Mouse (Mus musculus): ENCODE measurements at regions not wholly inside any gene's neighbourhood (a gene's known extent, or its start where the extent isn't known, plus 50 kb on each side); places are given as distances from the start of the nearest gene placed in this dataset.

DNA sequence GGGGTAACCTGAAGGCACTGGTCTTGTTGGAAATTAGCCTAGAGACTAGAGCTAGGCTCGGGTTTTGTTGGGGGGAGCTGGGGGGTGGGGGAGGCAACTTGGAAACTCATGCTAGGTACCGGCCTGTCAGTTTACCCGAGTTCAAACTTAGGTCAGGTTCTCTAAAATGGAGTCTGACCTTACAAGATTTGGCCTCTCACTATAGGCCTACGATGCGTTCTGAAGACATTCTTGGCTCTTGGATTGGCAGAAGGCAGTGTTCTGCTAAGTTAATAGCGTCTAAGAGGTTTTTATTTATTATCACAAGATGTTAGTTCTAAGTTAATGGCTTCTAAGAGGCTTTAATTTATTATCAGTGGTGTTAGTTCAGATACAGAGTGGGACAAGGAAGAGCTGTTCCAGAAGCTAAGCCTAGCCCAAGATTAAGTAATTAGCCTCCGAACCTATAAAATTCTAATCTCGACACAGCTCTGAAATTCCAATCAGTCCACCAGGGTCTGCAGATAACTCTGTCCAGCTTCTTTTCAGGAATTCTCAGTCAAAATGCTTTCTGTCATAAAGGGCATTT lies 109.0 kb downstream of the Rpap3 start:
- Histone ChIP-seq H3K4me1 (0 out of 2 replicates have a peak, but pooled peaks cover 3% of the 10 kb centered on the region), H3K4me2 (no peak overlapping the region), H3K27me3 (peaks cover 25% of the 10 kb centered on the region), H3K9me3 (no peaks in the 10 kb centered on the region), H3K9ac (no peak overlapping the region), H3K36me3 (no peaks in the 10 kb centered on the region), H3K27ac (no peak overlapping the region), H3K4me3 (no peak overlapping the region)
- ATAC-seq (ENCODE audit: insufficient number of reproducible peaks, insufficient read depth, low FRiP score, low TSS enrichment, low read depth), result no peak
- 74% methylated on average over 8 of the region's 8 CpGs for WGBS

DNA sequence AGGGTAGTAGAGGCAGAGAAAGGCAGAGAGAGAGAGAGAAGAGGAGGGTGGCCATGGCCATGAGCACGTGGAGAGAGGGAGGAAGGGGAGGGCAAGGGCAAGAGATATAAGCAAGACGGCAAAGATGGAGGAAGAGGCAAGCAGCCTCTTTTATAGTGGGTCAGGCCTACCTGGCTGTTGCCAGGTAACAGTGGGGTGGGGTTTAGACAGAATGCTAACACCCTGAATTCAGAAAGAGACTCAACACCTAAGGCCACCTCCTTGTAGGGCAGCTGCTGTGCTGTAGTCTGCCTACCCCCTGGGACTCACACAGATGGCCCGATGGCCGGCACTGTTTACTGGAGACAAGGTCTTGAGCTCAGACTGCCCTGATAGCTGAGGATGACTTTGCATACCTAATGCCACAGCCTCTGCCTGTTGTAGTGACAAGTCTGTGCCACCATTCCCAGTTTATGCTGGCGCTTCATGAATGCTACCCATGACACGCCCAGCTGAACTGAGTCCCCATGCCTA lies 110.3 kb downstream of the Rpap3 start:
- no peak overlapping the region for H3K27ac ChIP-seq
- H3K9me3 ChIP-seq, result no peaks in the 10 kb centered on the region
- no peak for ATAC-seq (ENCODE audit: insufficient number of reproducible peaks, insufficient read depth, low FRiP score, low TSS enrichment, low read depth)
- no peak overlapping the region for H3K4me2 ChIP-seq
- 82% methylated on average over 6 of the region's 6 CpGs for WGBS
- H3K27me3 ChIP-seq, result peaks cover 35% of the 10 kb centered on the region
- 0 out of 2 replicates have a peak, but pooled peaks cover 3% of the 10 kb centered on the region for H3K4me1 ChIP-seq
- no peak overlapping the region for H3K4me3 ChIP-seq
- no peaks in the 10 kb centered on the region for H3K36me3 ChIP-seq
- no peak overlapping the region for H3K9ac ChIP-seq

DNA sequence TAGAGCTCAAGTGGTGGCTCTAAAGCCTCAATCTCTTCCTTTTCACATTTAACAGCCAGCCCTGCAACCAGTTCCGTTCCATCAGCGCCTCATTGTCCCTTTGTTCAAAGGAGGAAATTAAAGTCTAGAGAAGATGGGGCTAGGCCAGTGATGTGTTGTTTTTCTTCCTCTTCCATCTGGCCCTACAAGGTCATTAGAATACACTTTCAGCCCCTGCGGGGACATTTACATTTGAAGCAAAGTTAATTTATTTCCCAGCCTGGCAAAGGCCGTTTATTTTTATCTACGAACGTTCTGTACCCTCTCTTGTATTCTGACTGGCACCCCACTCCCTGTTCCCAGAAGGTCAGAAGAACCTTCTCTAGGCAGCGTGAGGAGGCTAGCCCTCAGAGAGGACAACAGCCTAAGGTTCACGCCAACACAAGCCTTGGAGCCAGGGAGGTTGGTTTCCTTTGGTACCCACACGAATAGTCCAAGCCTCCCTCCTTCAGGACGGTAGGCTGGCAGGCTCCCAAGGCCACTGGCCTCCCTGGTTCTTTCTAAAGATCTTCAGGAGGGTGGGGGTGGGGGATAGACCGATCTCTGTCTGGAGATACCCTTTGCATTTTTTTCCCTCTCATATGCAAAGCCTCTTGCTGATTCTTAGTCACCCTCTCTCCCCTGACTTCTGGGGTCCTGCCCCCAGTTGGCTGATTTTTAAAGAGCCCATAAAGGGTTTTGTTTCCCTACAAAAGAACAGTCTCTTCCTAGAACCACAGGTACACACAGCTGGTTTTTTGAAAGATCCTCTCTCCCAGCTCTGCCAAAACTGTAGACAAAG lies 111.6 kb downstream of the Rpap3 start:
- Histone ChIP-seq H3K9me3 (no peaks in the 10 kb centered on the region), H3K27me3 (peaks cover 35% of the 10 kb centered on the region), H3K36me3 (no peaks in the 10 kb centered on the region), H3K4me2 (no peak overlapping the region), H3K4me3 (no peak overlapping the region), H3K4me1 (peaks cover 7% of the 10 kb centered on the region), H3K9ac (no peak overlapping the region), H3K27ac (no peak overlapping the region)
- 55% methylated on average over 11 of the region's 11 CpGs for WGBS
- no peak for ATAC-seq (ENCODE audit: insufficient number of reproducible peaks, insufficient read depth, low FRiP score, low TSS enrichment, low read depth)

DNA sequence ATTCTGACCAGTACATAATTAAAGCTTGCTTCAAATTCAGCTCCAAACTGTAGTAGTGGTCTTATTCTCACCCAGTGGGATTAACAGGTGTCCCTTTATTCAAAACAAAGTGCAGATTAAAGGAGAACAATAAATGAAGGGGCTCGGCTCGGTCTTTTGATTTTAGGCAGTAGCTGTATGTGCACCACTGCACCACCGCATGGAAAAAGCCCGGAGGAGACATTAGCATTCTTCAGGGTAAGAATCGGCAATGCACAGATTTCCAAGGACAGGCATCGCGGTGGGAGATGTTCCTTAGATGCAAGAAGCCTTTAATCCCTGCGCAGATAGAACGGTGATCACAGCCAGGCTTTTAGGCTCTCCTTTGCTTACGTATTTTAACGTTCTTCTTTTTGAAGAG lies 112.8 kb downstream of the Rpap3 start:
- 81% methylated on average over 11 of the region's 11 CpGs for WGBS
- Histone ChIP-seq H3K4me1 (peaks cover 10% of the 10 kb centered on the region), H3K9ac (no peak overlapping the region), H3K27me3 (peaks cover 26% of the 10 kb centered on the region), H3K4me3 (no peak overlapping the region), H3K9me3 (no peaks in the 10 kb centered on the region), H3K27ac (no peak overlapping the region), H3K4me2 (no peak overlapping the region), H3K36me3 (no peaks in the 10 kb centered on the region)
- no peak for ATAC-seq (ENCODE audit: insufficient number of reproducible peaks, insufficient read depth, low FRiP score, low TSS enrichment, low read depth)

DNA sequence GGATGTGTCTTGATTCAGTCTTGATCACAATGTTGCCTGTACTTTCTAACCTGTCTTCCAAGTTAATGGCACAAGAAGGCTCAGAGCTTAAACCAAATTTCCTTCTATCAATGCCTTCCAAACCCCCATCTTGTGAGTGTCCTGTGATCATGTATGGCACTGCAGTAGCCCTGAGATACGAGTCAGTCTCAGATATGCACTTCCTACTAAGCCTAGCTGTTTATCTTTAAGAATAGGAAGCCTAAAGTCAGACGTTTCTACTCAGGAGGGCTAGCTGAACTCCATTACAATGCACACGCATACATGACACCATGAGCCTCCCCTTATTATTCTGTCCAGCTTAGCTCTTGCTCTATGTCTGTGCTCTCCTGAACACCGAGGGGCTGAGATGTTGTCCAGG lies 114.2 kb downstream of the Rpap3 start:
- Histone ChIP-seq H3K4me3 (no peak overlapping the region), H3K9ac (no peak overlapping the region), H3K27me3 (peaks cover 29% of the 10 kb centered on the region), H3K4me2 (no peak overlapping the region), H3K27ac (no peak overlapping the region), H3K36me3 (no peaks in the 10 kb centered on the region), H3K9me3 (no peaks in the 10 kb centered on the region), H3K4me1 (peaks cover 8% of the 10 kb centered on the region)
- 76% methylated on average over 4 of the region's 4 CpGs for WGBS
- ATAC-seq (ENCODE audit: insufficient number of reproducible peaks, insufficient read depth, low FRiP score, low TSS enrichment, low read depth), result no peak

DNA sequence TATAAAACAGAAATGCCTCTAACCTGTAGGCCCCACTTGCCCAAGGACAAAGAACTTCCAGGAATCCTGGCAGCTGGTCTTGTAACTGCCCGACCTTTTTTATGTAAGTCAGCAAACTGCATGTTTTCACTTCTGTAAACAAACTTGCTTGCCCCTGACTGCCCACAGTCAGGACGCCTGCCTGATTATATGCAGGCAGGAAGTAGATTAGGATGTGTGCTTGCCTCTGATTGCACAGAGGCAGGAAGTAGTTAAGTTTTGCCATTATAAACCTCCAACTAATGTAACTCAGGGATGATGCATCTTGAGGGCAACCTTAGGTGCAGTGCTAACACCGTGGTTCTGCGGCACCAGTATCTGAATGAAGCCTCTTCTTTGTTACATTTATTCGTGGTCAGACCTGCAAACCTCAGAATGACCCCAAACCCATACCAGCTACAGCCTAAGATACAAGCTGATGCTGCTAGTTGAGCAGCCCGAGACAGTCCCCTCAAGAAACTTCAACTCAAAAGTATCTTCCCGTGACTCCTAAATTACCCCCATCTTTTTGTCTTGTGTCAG lies 114.8 kb downstream of the Rpap3 start:
- Histone ChIP-seq H3K9ac (no peak overlapping the region), H3K9me3 (no peaks in the 10 kb centered on the region), H3K36me3 (no peaks in the 10 kb centered on the region), H3K4me1 (peaks cover 8% of the 10 kb centered on the region), H3K27ac (no peak overlapping the region), H3K27me3 (peaks cover 35% of the 10 kb centered on the region), H3K4me3 (no peak overlapping the region), H3K4me2 (no peak overlapping the region)
- WGBS, result 65% methylated on average over 7 of the region's 7 CpGs
- ATAC-seq (ENCODE audit: insufficient number of reproducible peaks, insufficient read depth, low FRiP score, low TSS enrichment, low read depth), result no peak

DNA sequence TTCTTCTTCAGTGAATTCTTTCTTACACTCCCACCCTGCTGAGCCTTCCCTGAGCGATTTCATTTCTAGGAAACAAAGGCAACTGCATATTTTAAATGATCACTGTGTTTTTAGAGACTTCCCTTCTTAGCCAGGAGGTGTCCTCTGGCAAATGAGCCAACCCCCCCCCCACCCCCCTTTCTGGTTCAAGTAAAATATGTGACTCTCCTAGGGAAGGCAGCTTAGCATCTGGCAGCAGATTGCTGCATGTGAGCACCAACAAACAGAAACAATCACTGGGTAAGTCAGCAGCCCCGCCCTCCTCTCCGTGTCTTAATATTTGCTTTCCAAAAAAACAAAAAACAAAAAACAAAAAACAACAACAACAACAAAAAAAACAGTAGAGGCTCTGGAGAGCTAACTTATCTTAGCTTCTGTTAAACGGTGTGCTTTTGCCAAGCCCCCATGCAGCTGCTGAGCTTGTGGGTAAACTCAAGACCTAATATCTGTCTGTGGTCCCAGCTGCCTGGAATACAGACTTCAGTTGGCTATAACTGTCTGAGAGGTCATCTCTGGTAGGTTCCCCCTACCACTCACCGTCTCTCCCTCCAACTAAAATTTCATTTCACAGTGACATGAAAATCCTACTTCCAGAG lies 117.9 kb downstream of the Rpap3 start:
- ATAC-seq (ENCODE audit: insufficient number of reproducible peaks, insufficient read depth, low FRiP score, low TSS enrichment, low read depth), result no peak
- Histone ChIP-seq H3K27ac (no peak overlapping the region), H3K4me2 (no peak overlapping the region), H3K4me1 (peaks cover 8% of the 10 kb centered on the region), H3K36me3 (no peaks in the 10 kb centered on the region), H3K27me3 (peaks cover 38% of the 10 kb centered on the region), H3K9me3 (0 out of 2 replicates have a peak, but pooled peaks cover 6% of the 10 kb centered on the region), H3K4me3 (no peak overlapping the region), H3K9ac (no peak overlapping the region)
- 76% methylated on average over 5 of the region's 5 CpGs for WGBS

DNA sequence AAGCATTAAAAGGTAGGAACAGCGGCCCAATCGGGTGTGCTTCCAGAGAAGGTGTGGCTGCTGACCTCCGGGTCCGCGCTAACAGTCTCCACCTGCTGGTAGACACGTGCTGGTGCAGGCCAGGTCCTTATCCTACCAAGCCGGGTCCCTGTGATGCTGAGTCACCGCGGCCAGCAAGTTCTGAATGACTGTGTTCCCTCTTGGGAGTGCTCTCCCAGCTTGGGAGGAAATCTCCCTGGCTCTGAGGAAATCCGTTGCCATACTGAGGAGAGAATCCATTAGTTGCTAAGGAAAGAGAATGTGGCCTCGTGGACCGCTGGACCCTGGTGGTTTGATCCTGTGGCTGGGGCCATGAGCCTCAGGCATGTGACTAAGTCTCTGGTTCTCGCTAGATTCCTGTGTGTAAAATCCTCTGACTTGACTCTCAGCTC lies 123.9 kb downstream of the Rpap3 start:
- 25% methylated on average over 13 of the region's 13 CpGs for WGBS
- peaks cover 35% of the 10 kb centered on the region for H3K27me3 ChIP-seq
- ATAC-seq (ENCODE audit: insufficient number of reproducible peaks, insufficient read depth, low FRiP score, low TSS enrichment, low read depth), result no peak

DNA sequence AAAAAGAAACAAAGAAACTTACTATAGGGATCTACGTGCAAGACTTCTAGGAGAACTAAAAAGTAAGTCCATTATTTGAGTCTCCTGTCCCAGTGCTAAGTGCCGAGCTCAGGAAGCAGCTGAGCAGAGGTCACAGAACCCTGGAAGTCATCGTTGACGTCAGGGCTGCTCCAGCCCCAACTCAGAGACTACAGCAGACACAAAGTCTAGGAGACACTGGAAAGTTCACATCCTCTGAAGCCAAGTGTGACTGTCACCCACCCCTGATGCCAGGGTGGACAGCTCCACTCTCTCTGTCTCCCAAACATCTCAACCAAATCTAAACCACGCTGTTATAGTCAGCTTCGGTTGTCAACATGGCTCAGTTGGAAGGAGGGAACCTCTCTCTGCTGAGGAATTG lies 124.9 kb downstream of the Rpap3 start:
- Histone ChIP-seq H3K36me3 (no peaks in the 10 kb centered on the region), H3K4me1 (no peaks in the 10 kb centered on the region), H3K9me3 (0 out of 2 replicates have a peak, but pooled peaks cover 6% of the 10 kb centered on the region), H3K27ac (no peak overlapping the region), H3K27me3 (peaks cover 25% of the 10 kb centered on the region), H3K9ac (no peak overlapping the region), H3K4me2 (no peak overlapping the region), H3K4me3 (no peak overlapping the region)
- 66% methylated on average over 6 of the region's 6 CpGs for WGBS
- ATAC-seq (ENCODE audit: insufficient number of reproducible peaks, insufficient read depth, low FRiP score, low TSS enrichment, low read depth), result no peak

More for the DNA sequence above, 123.9 kb downstream of the Rpap3 start:
- no peak overlapping the region for H3K4me3 ChIP-seq
- H3K9me3 ChIP-seq, result 0 out of 2 replicates have a peak, but pooled peaks cover 6% of the 10 kb centered on the region
- no peak overlapping the region for H3K27ac ChIP-seq
- no peak overlapping the region for H3K9ac ChIP-seq
- no peaks in the 10 kb centered on the region for H3K36me3 ChIP-seq
- no peaks in the 10 kb centered on the region for H3K4me1 ChIP-seq
- no peak overlapping the region for H3K4me2 ChIP-seq

DNA sequence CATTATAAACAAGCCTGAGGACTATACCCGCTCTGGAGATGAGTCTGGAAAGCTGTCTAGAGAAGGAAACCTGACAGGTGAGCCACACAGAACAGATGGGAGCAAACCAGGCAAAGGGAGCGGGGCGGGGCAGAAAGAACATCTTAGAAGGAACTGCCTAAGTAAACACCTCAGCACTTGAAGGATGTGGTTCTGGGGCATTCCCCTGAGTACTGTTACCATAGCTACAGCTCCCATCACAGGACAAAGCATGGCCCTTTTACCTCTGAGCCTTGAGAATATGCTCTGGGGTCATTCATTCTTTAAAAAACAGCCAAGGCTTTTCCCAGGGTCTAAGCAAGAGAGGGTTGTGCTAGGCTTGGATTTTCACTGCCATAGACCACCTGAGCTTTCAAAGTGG lies 127.6 kb downstream of the Rpap3 start:
- H3K9me3 ChIP-seq, result no peaks in the 10 kb centered on the region
- H3K4me3 ChIP-seq, result no peak overlapping the region
- H3K4me2 ChIP-seq, result no peak overlapping the region
- no peak overlapping the region for H3K27ac ChIP-seq
- H3K9ac ChIP-seq, result no peak overlapping the region
- peaks cover 15% of the 10 kb centered on the region; the same call in 1 of the 2 replicates for H3K27me3 ChIP-seq
- no peaks in the 10 kb centered on the region for H3K36me3 ChIP-seq
- ATAC-seq (ENCODE audit: insufficient number of reproducible peaks, insufficient read depth, low FRiP score, low TSS enrichment, low read depth), result no peak
- no peaks in the 10 kb centered on the region for H3K4me1 ChIP-seq
- WGBS, result 78% methylated on average over 3 of the region's 3 CpGs

DNA sequence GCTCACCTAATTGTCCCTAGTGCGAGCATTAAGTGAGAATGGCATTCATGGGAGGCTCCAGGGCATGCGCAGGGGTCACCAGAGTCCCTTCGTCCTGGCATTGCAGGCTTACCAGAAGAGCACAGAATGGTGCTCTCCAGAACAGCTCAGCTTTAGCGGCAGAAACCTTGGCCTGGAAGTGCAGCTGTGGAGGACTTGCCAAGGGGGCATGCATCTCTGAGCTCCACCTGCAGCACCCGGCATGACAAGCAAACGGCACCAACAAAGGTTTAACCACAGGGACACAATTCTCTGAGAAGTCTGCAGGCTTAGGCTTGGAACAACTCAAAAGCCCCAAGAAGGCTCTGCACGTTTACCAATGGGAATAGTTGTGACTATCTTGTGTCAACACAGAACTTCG lies 128.4 kb downstream of the Rpap3 start:
- Histone ChIP-seq H3K36me3 (no peaks in the 10 kb centered on the region), H3K4me2 (no peak overlapping the region), H3K9ac (no peak overlapping the region), H3K27me3 (peaks cover 8% of the 10 kb centered on the region; the same call in 1 of the 2 replicates), H3K4me3 (no peak overlapping the region), H3K27ac (no peak overlapping the region), H3K4me1 (no peaks in the 10 kb centered on the region), H3K9me3 (no peaks in the 10 kb centered on the region)
- 79% methylated on average over 8 of the region's 8 CpGs for WGBS
- ATAC-seq (ENCODE audit: insufficient number of reproducible peaks, insufficient read depth, low FRiP score, low TSS enrichment, low read depth), result no peak
